Mouse (Mus musculus) stomach, postnatal 0 days (tissue): ENCODE measurements around the gene Hist2h2ac. TPM values are rescaled to one million over a fixed set of nuclear protein-coding genes. Genes with fewer than 3 reads are reported as not detected.
A peak's percentile ranks its signal among the peaks of the same experiment; 100 is the strongest.

ENCODE experiments used
- ATAC-seq: fragments of 200-750 bp; cut with Nextera tagmentation; 2 replicates; pipeline ENCODE4 v1.8.0; 2017; ENCODE audit not compliant: low FRiP score, low TSS enrichment
- DNase-seq: peaks from one replicate; pipeline ENCODE4 v3.0.0-alpha.2; 2016; ENCODE audit warnings: low spot score
- H3K27ac ChIP-seq: fragments of 300-500 bp; sonication (generic); replicated peaks from 2 replicates; pipeline ENCODE4 v1.5.1; 2014; ENCODE audit warnings: mild to moderate bottlenecking, control low read depth
- H3K27me3 ChIP-seq: fragments of 300-500 bp; sonication (generic); 2 replicates; pipeline ENCODE4 v1.6.1; 2014; ENCODE audit warnings: low read length; ENCODE audit not compliant: control insufficient read depth, insufficient read depth
- H3K36me3 ChIP-seq: fragments of 300-500 bp; sonication (generic); 2 replicates; pipeline ENCODE4 v1.6.1; 2014; ENCODE audit warnings: low read length, mixed read lengths; ENCODE audit not compliant: control insufficient read depth, insufficient read depth
- H3K4me1 ChIP-seq: fragments of 300-500 bp; sonication (generic); replicated peaks from 2 replicates; pipeline ENCODE4 v1.6.1; 2014; ENCODE audit warnings: antibody characterized with exemption; ENCODE audit not compliant: control insufficient read depth, insufficient read depth
- H3K4me2 ChIP-seq: fragments of 300-500 bp; sonication (generic); replicated peaks from 2 replicates; pipeline ENCODE4 v1.6.1; 2014; ENCODE audit warnings: low read depth, mild to moderate bottlenecking, control low read depth, moderate library complexity
- H3K4me3 ChIP-seq: fragments of 300-500 bp; sonication (generic); 2 replicates; pipeline ENCODE4 v1.5.1; 2014; ENCODE audit warnings: low read depth, low read length, control low read depth
- H3K9ac ChIP-seq: fragments of 300-500 bp; sonication (generic); 2 replicates; pipeline ENCODE4 v1.6.1; 2014; ENCODE audit warnings: mild to moderate bottlenecking, low read length, control low read depth, mixed read lengths
- H3K9me3 ChIP-seq: fragments of 300-500 bp; sonication (generic); 2 replicates; pipeline ENCODE4 v1.6.1; 2016; ENCODE audit warnings: low read length; ENCODE audit not compliant: control insufficient read depth
- CTCF ChIP-seq: IDR thresholded peaks from 2 replicates; pipeline ENCODE4 v1.5.1; 2016; ENCODE audit warnings: antibody characterized with exemption, low read depth, mild to moderate bottlenecking, moderate library complexity
- EP300 ChIP-seq: optimal IDR thresholded peaks from 2 replicates; pipeline ENCODE3; 2016; ENCODE audit warnings: antibody characterized with exemption
- WGBS: fragments of 180-500 bp; shearing (Covaris S2); extraction: QIAGEN DNeasy Blood & Tissue Kit; methylation state at CpG from one replicate; pipeline ENCODE4 v1.1.7; 2014; 5-methylcytosine and 5-hydroxymethylcytosine counted together
- polyA plus RNA-seq: library from polyadenylated mRNA; unstranded; fragments of >200 nt; fragmentation: Nextera tagmentation; extraction: Ambion mirVana; gene quantifications from 2 replicates; pipeline ENCODE4 v1.2.1, GENCODE M21; 2015

Gene Hist2h2ac
- polyA plus RNA-seq, 1 experiment from 2014 or later = 6.2 TPM

DNA sequence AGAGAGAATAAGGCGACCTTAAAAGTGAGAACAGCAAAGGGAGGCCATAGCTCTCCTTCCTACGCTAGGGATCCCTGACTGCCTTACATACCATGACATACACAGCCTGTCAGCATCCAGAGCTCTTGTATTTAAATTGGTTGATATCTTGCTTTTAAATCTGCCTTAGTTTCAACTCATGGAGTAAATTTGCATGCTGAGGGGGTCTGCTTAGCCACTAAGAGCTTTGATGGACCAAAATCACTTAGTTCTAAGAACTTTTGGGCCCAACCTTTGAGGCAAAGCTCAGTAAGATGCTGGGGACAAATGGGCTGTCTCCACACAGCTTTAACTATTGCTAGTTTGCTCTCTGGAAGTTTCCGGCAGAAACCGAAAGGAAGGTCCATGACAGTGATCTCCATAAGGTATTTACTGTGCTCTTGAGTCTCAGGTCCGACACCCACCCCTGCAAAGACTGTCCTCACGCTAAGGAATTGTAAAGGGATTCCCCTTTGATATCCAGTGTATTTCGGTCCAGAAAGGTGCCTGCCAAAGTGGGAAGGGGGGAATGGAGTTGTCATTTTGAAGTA is 16.7 kb upstream of the Hist2h2ac start:
- Histone ChIP-seq H3K9me3 (no peaks in the 10 kb centered on the region), H3K36me3 (no peaks in the 10 kb centered on the region), H3K4me1 (no peaks in the 10 kb centered on the region), H3K27me3 (no peaks in the 10 kb centered on the region), H3K4me2 (peak overlapping the region; percentile 40), H3K4me3 (peak overlapping the region; percentile 30), H3K27ac (0 out of 2 replicates have a peak overlapping the region, but pooled peaks have one; percentile 8), H3K9ac (peak overlapping the region; percentile 2; the same call in 1 of the 2 replicates)
- 21% methylated on average over 7 of the region's 7 CpGs for WGBS
- DNase-seq = no peak
- ATAC-seq = no peak
- TF ChIP-seq CTCF (no peak), EP300 (no peak)

DNA sequence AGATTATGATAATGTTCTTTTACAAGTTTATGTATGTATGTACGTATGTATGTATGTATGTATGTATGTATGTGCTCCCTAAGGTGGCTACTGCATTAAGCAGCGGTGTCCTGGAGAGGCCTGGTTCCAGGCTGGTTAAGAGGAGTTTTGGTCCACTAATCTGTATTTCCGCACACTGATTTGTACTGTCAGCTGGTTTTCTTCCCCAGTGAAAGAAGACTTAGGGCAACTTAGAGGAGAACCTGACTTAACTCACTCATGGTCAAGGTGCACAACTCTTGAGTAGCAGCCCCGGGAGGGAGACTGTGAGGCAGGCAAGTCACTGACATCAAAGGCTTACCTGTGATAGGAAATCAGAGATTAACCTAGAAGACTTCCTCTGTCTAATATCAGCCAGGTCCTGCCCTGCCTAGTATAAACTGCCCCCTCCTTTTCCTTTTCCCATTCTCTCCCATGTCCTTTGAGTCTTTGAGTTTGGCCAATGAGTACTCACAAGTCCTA is 16.2 kb upstream of the Hist2h2ac start:
- ATAC-seq (no peak), DNase-seq (no peak)
- no peak for TF ChIP-seq CTCF
- TF ChIP-seq EP300 = no peak
- H3K4me2 ChIP-seq = peak overlapping the region; percentile 40
- no peaks in the 10 kb centered on the region for H3K4me1 ChIP-seq
- peak overlapping the region; percentile 30; the same call in 1 of the 2 replicates for H3K4me3 ChIP-seq
- no peak overlapping the region for H3K27ac ChIP-seq
- no peaks in the 10 kb centered on the region for H3K27me3 ChIP-seq
- no peak overlapping the region for H3K9ac ChIP-seq
- H3K9me3 ChIP-seq = no peaks in the 10 kb centered on the region
- no peaks in the 10 kb centered on the region for H3K36me3 ChIP-seq
- 72% methylated on average over 4 of the region's 4 CpGs for WGBS

DNA sequence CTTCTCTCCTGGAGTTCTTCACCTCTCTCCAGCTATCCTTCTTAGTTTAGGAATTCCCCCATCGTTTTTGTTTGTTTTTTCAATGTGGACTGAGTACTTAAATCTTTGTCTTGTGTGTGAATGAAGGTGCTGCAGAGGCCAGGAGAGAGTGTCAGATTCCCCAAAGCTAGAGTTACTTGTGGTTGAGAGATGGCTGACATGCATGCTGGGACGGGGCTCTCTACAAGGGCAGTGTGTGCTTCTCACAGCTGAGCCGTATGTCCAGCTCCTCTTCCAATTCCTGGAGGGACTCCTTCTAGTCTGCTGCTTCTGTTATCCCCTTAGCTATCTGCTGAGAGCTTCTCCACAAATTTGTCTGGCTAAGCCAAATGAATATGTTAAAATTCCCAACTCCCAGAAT is 15.2 kb upstream of the Hist2h2ac start:
- WGBS = 55% methylated on average over 3 of the region's 3 CpGs

DNA sequence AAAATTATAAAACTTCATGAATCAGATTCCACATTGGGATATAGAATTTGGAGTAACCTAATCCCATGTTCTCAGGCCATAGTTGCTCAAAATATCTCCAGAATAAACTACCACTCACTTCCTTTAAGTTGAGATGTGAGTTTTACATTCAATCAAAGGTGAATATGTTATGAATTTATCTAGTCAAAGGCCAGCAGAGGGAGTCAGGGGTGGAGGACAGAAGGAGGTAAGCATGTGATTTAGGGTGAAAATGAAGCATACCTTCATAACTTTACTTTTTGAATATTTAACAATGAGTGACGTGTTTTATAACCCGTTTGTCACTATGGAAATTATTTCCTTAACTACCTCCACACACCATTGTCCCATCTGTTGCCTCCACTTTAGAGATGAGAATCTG is 14.2 kb upstream of the Hist2h2ac start:
- 89% methylated on average over 2 of the region's 2 CpGs for WGBS
- no peak for DNase-seq
- Histone ChIP-seq H3K4me3 (no peak overlapping the region), H3K4me2 (no peak overlapping the region), H3K9me3 (no peaks in the 10 kb centered on the region), H3K4me1 (no peaks in the 10 kb centered on the region), H3K27ac (no peak overlapping the region), H3K36me3 (no peaks in the 10 kb centered on the region), H3K27me3 (no peaks in the 10 kb centered on the region), H3K9ac (no peak overlapping the region)
- no peak for ATAC-seq
- TF ChIP-seq CTCF (peak; percentile 13; the same call in 1 of the 2 replicates), EP300 (no peak)

More for the DNA sequence above, 15.2 kb upstream of the Hist2h2ac start:
- Histone ChIP-seq H3K9ac (no peak overlapping the region), H3K27ac (no peak overlapping the region), H3K4me1 (no peaks in the 10 kb centered on the region), H3K9me3 (no peaks in the 10 kb centered on the region), H3K36me3 (no peaks in the 10 kb centered on the region), H3K27me3 (no peaks in the 10 kb centered on the region), H3K4me3 (no peak overlapping the region), H3K4me2 (no peak overlapping the region)
- DNase-seq (no peak), ATAC-seq (no peak)
- TF ChIP-seq EP300 (no peak), CTCF (no peak)

DNA sequence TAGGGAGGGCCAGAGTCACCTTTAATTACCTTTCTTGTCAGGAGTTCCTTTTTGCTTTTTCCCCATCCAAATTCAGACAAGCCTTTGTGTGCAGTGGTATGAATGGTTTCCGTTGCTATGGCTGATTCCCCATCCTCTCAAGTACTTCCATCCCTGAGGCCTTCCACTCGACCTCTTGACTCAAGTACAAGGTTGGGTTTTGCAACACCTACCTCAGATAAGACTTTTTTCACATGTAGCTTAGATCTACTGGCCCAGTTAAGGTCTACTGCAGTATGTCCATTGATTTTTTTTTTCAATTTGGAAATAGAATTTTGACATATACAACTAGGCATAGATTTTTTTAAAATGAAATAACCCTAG is 11.1 kb upstream of the Hist2h2ac start:
- H3K27ac ChIP-seq = no peak overlapping the region
- no peaks in the 10 kb centered on the region for H3K9me3 ChIP-seq
- H3K4me3 ChIP-seq = no peak overlapping the region
- ATAC-seq (no peak), DNase-seq (no peak)
- no peaks in the 10 kb centered on the region for H3K4me1 ChIP-seq
- no peak overlapping the region for H3K4me2 ChIP-seq
- H3K36me3 ChIP-seq = no peaks in the 10 kb centered on the region
- 54% methylated on average over 2 of the region's 2 CpGs for WGBS
- H3K27me3 ChIP-seq = no peaks in the 10 kb centered on the region
- no peak overlapping the region for H3K9ac ChIP-seq
- TF ChIP-seq EP300 = no peak
- TF ChIP-seq CTCF = no peak

DNA sequence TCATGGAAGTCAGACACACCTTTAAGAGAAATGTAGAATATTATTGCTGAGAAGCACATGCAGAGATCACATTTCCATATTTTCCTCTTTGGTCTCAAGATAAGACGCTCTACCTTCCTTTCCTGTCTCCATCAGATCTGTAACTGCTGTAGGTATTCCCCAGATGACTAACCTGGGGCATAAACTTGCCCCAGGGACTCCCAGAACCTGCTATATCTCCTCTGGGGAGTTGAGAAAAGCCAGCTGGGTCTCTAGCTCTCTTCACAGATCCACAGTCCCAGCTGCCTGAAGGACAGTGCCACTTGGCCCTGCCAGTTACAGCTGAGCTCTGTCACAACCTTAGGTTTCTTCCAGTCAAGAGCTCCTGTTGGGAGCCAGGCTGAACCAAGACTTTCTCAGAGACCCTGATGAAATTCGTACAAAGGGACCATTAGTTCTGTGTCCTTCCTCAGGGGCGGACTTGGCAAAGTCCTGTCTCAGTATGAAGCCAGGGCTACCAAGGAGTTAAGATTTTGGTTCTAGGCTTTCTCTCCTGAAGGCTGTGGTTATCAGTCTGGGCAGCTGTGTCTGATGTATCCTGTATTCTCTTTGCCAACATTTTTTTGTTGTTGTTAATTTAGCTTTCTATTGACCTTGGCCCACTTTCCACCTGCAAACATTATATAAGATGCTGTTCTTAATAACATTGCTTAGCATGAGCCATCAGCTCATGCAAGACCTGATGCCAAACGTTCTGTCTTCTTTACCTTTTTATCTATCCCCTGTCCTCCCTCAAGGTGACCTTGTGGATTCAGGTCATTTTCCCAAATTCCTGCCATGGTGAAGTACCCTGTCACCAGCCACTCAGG is 10.5 kb upstream of the Hist2h2ac start:
- H3K27me3 ChIP-seq = no peaks in the 10 kb centered on the region
- no peak overlapping the region for H3K9ac ChIP-seq
- no peak for DNase-seq
- H3K36me3 ChIP-seq = no peaks in the 10 kb centered on the region
- no peak overlapping the region for H3K4me2 ChIP-seq
- H3K4me3 ChIP-seq = no peak overlapping the region
- H3K9me3 ChIP-seq = no peaks in the 10 kb centered on the region
- no peak overlapping the region for H3K27ac ChIP-seq
- H3K4me1 ChIP-seq = no peaks in the 10 kb centered on the region
- TF ChIP-seq EP300 = no peak
- TF ChIP-seq CTCF = no peak
- 74% methylated on average over 4 of the region's 4 CpGs for WGBS
- ATAC-seq = no peak
